Mouse (Mus musculus) fibroblast of lung, adult 2 months (primary cell): Measurements from ENCODE around the gene Hmgb2.
A peak's percentile ranks its signal among the peaks of the same experiment; 100 is the strongest.
"Not testable (repeated sequence)": the region's sequence is repeated elsewhere in the genome, so short reads cannot be mapped to it uniquely, and the experiment has no call there.

Experiments
- DNase-seq: peaks from one replicate; pipeline ENCODE4 v3.0.0-alpha.2; 2011; ENCODE audit warnings: low read depth

Gene Hmgb2

DNA sequence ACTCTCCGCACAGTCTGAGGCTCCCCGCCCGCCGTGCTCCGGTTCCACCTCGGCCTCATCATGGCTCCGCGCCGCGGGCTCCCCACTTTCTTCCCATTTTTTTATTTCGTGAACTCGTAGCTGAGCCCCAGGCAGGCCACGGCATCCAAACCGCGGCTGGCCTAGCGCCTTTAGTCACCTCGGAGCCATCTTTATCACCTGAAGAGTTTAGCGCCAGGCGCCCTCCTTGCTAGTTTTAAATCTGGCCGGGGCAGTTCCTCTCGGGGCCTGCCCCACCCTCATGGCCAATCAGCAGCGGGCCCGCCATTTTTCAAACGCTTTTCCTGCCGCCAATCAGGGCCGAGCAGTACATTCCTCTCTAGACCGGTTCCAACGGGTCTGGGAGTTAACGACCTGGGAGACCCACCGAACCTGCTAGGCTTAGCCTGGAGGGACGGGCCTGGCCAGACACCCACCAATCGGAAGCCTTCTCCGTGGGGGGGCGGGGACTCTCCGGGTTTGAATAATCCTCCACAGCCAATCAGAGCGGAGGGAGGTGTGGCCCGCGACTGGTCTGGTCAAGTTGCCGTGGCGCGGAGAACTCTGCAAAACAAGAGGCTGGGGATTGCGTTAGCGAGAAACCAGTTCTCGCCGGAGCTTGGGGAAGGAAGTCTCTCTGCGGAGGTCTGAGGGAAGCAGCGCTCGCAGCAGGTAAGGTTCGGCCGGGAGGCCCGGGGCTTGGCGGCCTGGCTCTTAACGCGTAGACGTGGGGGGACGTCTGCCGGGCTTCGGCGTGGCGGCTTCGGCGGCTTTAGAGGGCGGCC, at the start of gene Hmgb2:
TSS of gene Hmgb2 (plus strand) at position 592 of the 803 bp plus-strand sequence.
- peak; percentile 99 for DNase-seq

- DNase-seq, result no peak
These were observed 48.9 kb upstream of the Hmgb2 start for GRCm38 (mm10) chr8:57462839-57463238.

DNA sequence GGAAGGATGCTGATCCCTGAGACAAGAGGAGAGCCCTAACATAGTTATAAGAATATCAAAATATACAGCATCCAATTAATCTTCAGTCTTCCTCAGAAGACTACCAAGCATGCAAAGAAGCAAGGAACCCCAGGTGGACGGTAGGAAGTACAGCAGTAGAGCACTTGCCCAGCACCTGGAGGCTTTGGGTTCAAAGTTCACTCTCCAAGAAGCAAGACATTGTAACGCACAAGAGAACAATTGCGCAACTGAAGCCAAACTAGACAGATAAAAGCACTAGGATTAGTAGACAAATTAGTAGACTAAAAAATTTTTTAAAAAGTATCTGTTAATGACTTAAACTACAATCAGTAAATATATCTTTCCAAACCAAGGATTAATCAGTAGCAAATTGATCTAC, 48.0 kb upstream of the Hmgb2 start:
- DNase-seq, result no peak

DNA sequence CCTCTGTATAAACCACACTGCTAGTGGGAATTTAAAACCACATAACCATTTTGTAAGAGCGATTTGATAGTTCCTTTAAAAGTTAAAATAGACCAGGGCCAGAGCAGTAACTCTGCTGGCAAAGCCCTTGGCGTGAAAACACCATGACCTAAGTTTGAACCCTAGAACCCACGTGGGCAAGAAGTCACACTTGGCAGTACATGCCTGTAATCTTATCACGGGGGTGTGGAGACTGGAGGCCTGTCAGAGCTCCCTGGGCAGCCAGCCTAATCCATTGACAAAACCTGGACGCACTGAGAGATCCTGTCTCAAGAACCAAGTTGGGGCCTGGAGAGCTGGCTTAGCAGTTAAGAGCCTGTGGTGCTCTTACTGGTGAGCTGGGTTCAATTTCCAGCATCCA, 43.1 kb upstream of the Hmgb2 start:
- peak; percentile 63 for DNase-seq

GRCm38 (mm10) chr8:57470863-57471262, 40.8 kb upstream of the Hmgb2 start:
- no peak for DNase-seq

GRCm38 (mm10) chr8:57473751-57474150, 38.0 kb upstream of the Hmgb2 start:
- no peak for DNase-seq

DNA sequence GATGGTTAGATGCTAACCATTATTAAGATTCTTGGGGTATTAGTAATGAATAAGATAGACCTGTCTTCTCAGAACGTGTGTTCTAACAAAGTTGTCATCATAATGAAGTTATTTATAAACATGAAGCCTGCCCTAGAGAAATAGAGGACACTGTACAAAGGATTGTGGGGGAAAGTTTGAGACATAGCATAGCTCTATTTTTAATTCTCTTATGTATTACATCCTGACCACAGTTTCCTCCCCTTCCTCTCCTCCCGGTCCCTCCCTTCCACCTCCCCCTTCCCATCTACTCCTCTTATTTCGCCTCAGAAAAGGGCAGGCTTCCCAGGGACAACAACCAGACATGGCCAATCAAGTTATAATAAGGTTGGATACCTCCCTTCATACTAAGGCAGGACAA, 33.3 kb upstream of the Hmgb2 start:
- DNase-seq, result no peak

DNA sequence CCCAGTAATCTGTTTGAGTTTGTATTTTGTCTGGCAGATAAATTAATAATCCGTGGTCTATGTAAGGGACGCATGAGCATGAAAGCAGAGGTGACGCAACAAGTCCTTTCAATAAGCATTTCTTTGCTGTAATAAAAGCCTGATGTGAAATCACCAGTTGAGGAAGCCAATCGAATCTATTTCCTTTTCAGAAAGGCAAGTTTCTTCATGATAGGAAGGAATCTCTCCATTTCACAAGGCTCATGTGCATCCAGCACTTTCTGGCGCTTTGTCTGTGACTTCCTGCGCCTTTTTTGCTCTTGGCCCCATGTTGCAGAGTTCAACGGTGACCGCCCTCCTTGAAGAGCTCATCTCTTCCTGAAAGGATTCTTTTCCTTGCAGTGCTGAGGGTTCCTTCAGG, 32.0 kb upstream of the Hmgb2 start:
- DNase-seq, result no peak

DNA sequence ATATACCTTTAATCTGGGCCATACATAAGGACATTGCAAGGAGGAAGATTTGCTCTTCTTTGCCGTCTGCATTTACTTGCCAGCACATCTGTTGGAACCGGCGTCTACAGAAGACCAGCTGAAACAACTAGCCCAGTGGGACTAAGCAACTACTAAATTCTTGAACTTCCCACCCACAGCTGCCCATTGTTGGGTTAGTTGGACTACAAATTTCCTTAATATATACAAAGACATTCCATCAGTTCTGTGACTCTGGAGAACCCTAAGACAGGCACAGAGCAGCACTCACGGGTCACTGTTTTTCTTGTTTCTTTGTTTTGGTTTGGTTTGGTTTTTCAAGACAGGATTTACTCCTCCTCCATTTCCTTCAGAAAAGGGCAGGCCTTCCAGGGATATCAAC, 31.1 kb upstream of the Hmgb2 start:
- DNase-seq, result no peak

DNA sequence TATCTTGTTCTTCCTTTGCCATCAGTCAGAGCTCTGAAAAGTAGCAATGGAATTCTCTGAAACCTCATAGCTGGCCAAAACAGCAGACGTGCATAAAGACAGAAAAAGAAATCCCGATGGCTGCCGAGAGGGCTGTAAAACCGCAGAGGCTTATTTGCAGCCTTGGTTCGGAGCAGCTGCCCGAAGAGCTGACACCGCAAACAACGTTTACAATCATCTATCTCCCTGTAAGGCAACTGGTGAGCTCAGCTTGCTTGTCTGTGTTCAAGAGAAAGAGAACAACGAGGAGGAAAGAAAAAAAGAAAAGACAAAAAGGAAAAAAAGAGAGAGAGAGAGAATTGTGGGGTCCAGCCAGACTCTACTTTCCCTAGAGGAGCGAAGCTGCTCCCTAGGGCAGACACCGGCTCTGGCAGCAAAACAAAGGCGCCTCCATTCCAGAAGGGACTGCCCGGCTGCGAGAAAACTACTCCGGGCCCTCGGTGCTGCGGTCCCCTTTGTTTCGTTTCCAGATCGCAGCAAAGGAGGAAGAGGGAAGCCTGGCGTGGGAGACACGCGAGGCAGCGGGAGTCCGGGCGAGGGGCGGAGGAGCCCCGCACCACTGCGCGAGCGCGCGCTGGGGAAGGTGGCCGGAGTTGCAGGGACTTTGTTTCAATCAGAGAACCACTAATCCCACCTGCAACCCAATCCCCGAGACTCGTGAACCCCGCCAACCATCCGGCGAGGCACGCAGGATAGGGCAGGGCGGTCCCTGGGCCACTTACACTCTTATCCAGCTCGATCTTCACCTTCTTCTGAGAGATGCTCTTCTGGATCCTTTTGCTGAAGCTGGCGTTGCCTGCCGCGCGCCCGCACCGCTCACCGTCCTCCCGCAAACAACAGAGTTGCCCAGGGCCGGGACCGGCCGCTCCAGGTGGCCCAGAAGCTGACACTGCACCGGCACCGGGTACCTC, 24.9 kb upstream of the Hmgb2 start:
- DNase-seq, result no peak

DNA sequence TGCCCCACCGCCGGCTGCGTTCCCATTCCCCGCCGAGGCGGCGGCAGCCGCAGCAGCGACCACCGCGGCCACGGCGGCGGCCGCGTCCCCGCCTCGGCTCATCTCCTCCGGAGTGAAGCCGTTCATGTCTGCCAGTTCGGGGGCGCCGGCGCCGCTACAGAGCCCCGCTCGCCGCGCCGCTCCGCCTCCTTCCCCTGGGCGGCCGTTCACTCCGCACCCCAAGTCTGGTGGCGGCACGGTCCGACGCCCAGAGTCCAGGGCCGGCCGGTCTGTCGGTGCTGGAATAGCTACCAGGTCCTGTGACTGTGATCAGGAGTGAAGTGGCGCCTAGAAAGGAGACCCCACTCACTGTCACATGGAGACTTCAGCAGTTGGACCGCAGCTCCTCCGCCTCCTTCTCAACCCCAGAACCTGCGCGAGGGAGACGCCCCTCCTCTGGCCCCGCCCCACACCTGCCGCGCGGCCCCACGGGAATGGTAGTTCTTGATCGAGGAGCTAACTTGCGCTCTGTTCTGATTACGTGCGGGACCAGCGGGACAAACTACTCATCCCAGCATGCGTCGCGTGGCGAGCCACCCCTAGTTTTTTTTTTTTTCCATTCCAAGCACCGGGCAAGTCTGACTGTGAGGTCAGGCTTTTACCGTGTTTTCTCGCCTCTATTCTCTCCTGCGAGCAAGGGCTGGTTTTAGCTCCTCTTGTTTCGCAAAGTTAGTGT, 24.1 kb upstream of the Hmgb2 start, which contains the start of gene Sap30:
TSS of gene Sap30 (minus strand) at position 420 of the 715 bp plus-strand sequence.
- peak; percentile 93 for DNase-seq

- peak; percentile 27 for DNase-seq
These were observed 23.4 kb upstream of the Hmgb2 start for GRCm38 (mm10) chr8:57488312-57488765.

- no peak for DNase-seq
These were observed 22.3 kb upstream of the Hmgb2 start for GRCm38 (mm10) chr8:57489366-57489765.

DNA sequence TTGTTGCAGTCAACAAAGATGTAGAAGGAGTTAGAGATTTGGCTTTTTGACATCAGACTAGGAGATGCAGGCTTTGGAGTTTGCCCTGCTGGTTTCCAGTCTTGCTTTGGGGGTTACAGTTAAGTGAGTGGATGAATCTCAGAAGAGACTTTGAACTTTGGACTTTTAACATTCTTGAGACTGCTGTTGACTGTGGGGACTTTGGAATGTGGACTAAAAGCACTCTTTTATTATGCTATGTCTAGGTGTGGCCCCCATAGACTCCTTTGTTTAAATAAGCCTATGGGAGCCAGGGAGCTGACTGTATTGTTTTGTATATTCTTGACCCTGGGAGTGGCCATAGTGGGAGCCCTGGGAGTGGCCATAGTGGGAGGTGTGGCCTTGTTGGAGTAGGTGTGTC, 21.8 kb upstream of the Hmgb2 start:
- no peak for DNase-seq

DNA sequence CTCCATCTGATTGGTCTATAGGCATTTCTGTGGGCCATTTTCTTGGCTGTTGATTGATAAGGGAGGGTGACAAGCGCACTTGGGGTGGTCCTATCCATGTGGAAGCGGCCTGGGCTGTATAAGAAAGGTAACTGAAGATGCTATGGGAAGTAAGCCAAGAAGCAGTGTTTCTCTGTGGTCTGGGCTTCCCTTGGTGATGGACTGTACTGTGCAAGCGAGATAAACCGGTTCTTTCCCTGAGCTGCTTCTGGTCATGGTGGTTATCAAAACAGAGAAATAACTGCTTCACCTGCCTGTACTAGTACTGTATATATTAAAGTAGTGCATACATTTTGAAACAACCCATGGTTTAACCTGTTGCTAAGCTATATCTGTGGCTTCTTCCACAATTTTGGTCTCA, 19.8 kb upstream of the Hmgb2 start:
- DNase-seq, result no peak

DNA sequence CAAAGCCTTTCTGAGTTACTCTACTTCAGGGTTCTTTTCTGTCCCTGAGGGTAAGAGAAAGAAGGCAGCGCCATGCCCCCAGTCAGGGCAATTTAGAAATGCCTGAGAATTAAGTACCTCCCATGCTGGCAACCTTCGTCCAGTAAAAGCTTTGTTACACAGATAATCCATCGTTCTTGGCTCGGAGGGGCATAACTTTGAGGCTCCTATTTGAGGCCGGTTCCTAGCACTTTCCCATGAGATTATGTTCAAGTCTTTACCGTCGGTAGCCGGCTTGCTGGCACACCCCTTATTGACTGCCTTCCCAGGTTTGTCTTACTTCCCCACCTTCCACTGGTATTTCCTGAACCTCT, 13.2 kb upstream of the Hmgb2 start:
- no peak for DNase-seq

DNA sequence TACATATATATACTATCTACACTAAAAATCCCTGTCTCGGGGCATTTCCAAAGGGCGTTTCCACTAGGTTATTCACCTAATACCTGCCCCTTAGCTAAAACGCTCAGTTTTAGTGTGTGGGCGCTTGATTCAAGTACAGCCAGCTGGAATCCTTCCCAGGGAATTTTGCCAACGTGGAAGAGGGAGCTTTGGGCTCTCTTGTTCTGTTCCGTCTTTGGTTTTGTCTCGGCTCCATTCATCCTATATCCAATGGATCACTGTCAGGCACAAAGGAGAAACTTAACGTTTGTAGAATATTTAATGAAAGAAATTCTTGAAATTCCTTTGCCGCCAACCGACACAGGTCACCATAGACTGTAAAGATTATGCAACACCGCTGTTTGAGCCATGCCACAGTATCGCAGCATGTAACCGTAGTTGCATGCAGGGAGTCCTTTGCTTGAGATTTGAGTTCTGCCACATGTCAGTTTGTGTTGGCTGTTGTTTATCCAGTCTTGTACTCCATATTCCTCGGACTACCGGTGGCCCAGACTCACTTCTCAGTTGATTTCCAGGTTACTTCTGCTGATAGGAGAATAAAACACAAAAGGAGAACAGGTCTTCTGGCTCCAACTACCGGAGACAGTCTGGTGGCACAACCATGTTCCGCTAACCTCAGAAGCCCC, 12.7 kb upstream of the Hmgb2 start:
- no peak for DNase-seq

DNA sequence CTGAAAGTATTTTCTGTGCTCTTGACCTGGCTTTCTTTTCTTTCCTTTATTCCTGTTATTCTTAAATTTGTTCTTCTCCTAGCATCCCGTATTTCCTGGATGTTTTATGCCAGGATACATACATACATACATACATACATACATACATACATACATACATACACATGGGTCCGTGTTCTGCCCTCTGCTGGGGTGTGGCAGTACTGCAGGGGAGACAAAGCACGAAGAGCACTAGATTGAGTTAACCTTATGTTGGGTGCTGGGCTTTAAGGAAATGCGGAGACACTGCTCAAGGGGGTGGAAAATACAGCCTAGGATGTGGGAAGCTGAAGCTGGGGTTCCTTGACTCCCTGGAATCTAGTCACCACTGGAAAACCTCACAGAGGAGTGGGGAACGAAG, 8.1 kb upstream of the Hmgb2 start:
- DNase-seq, result no peak

DNA sequence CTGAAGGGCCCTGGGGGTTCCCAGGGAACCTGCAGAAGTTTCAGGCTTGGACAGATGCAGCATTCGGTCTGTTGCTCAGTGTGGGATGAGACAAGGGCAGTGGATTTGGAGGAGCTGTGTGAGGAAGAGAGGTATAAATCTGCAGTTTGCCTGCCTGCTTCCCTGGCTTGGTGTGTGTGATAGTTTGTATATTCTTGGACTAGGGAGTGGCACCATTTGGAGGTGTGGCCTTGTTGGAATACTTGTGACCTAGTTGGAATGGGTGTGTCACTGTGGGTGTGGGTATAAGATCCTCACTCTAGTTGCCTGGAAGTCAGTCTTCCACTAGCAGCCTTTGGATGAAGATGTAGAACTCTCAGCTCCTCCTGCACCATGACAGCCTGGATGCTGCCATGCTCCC, 6.2 kb upstream of the Hmgb2 start:
- not testable (repeated sequence) for DNase-seq

GRCm38 (mm10) chr8:57507556-57508063, 4.1 kb upstream of the Hmgb2 start:
- DNase-seq, result no peak

DNA sequence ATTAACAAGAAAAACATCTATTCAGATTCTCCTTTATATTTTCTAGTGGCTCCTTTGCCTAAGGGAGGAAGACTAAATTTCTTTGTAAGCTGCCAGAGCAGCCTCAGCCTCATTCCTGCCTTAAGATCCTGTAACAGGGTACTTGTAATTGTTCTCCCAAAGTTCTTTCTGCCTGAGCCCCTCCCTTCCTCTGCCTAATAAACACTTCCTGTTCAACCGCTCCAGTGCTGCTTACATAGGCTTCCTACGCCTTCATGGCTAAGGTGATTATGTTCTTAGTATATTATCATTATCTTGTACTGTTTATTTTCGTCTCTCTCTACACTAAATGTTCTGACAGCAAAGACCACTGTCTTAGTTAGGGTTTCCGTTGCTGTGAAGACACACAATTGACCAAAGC, 3.0 kb upstream of the Hmgb2 start:
- no peak for DNase-seq
